In the genomic region with DNA sequence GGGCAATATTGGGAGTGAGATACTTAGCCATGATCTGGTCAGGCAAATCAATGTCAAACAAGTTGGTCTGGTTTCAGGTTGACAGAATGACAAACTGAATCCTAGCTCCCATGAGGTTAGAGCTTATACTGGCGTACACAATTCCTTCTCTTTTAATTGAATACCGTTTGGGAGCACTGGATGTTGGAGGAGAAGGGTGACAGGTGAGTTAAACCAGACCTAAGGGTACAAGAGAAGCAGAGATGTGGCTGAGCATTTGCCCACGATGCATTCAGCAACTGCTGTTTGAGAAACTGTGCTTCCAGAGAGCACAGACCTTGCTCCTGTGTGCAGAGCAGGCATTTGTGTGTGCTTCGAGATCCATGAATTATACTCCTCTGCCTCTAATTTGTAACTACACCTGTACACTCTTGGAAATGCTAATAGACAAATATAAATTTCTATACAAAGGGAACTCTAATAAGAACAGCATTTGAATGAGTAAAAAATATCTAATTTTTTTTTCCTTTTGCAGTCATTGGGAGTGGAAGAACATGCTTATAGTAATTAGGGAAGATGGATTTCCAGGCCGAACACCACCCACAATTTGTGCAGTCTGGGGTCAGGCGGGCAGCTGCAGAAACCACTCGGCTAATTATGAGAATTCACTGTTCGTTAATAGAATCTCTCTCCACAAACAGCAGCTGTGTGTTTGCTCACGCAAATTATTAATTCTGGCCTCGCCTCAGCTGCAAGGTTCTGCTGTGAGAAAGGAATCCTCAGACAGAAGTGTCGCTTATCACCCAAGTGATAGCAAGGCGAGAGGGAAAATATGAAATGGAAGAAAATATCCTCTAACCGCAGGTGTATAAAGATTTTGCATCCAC, we compare ENCODE assay signal across 15 mouse cellular contexts.
DNase-seq lines count a peak whose midpoint lies in the region; ATAC-seq lines count a peak whose summit lies in the region.
"Had no signal": no experiment of that assay in that cellular context is flagged by ENCODE, and none has a peak within 500 bp of the region (broad histone marks: within the 10 kb centered on the region; RNA-seq: fewer than 3 reads in every experiment).

No protein-coding gene starts in this region.

- H3K9me3 ChIP-seq in forebrain, embryonic 15.5 days, result no peaks in the 10 kb centered on the region
- no peaks in the 10 kb centered on the region for H3K9me3 ChIP-seq in midbrain, embryonic 13.5 days
- H3K9me3 ChIP-seq: limb, embryonic 13.5 days had no signal

- no peaks in the 10 kb centered on the region for H3K27me3 ChIP-seq in forebrain, embryonic 15.5 days
- H3K27me3 ChIP-seq in midbrain, embryonic 13.5 days, result no peaks in the 10 kb centered on the region
- H3K27me3 ChIP-seq: limb, embryonic 13.5 days had no signal

- peaks cover 16% of the 10 kb centered on the region for H3K4me1 ChIP-seq in forebrain, embryonic 15.5 days
- peaks cover 20% of the 10 kb centered on the region for H3K4me1 ChIP-seq in midbrain, embryonic 13.5 days (replicated peaks)
- H3K4me1 ChIP-seq: limb, embryonic 13.5 days had no signal

- no peak overlapping the region for H3K9ac ChIP-seq in forebrain, embryonic 15.5 days (replicated peaks)
- H3K9ac ChIP-seq in midbrain, embryonic 13.5 days (replicated peaks), result peak overlapping the region; percentile 21; the same call in 1 of the 2 replicates
- H3K9ac ChIP-seq: limb, embryonic 13.5 days; lung, embryonic 14.5 days had no signal

- DNase-seq in cerebellum, postnatal 14 days, result peak; percentile 13 to 23
- no peak for DNase-seq in cerebellum, adult 11-12 months
- DNase-seq in Muller cell, postnatal 12 days (ENCODE audit: inconsistent ontology term), result peak; percentile 9
- DNase-seq in kidney, postnatal 25 days, result no peak
- no peak for DNase-seq in heart, adult 18-20 months
- no peak for DNase-seq in lung, postnatal 4 days
- DNase-seq: adrenal gland, adult 8-10 months; heart, postnatal 14 days; kidney, adult 2 months; lung, embryonic 14.5 days; right cerebral cortex, postnatal 25 days had no signal

- no peak overlapping the region for H3K4me3 ChIP-seq in forebrain, embryonic 15.5 days
- no peak overlapping the region for H3K4me3 ChIP-seq in midbrain, embryonic 13.5 days (replicated peaks)
- H3K4me3 ChIP-seq: layer of hippocampus, adult 2 months; limb, embryonic 13.5 days had no signal

- H3K4me2 ChIP-seq in forebrain, embryonic 15.5 days (replicated peaks), result no peak overlapping the region
- no peak overlapping the region for H3K4me2 ChIP-seq in midbrain, embryonic 13.5 days (replicated peaks)
- H3K4me2 ChIP-seq: limb, embryonic 13.5 days; lung, embryonic 14.5 days had no signal

- no peaks in the 10 kb centered on the region for H3K36me3 ChIP-seq in forebrain, embryonic 15.5 days
- no peaks in the 10 kb centered on the region for H3K36me3 ChIP-seq in midbrain, embryonic 13.5 days
- H3K36me3 ChIP-seq: limb, embryonic 13.5 days had no signal

- H3K27ac ChIP-seq in forebrain, embryonic 15.5 days (replicated peaks), result peak overlapping the region; percentile 58
- peak overlapping the region; percentile 80 for H3K27ac ChIP-seq in midbrain, embryonic 13.5 days
- H3K27ac ChIP-seq: layer of hippocampus, adult 2 months; limb, embryonic 13.5 days had no signal

- 23% methylated on average over 13 of the region's 13 CpGs for WGBS in forebrain, embryonic 15.5 days
- WGBS in midbrain, embryonic 13.5 days, result 53% methylated on average over 13 of the region's 13 CpGs

- peak; percentile 82 for ATAC-seq in forebrain, embryonic 15.5 days (replicated peaks)
- ATAC-seq in midbrain, embryonic 13.5 days, result peak; percentile 69

Comparison
In these comparisons a context has a peak if more than half of its experiments do, and no peak if none do; other contexts are left out.
1. DNase-seq: peak in cerebellum, postnatal 14 days (2 of 2) and Muller cell, postnatal 12 days (single experiment); none in cerebellum, adult 11-12 months (single experiment), kidney, postnatal 25 days (0 of 2), heart, adult 18-20 months (0 of 2) and lung, postnatal 4 days (0 of 2).